Mouse (Mus musculus): ENCODE data around the gene Trmt112. TPM values are rescaled to one million over a fixed set of nuclear protein-coding genes. Genes with fewer than 3 reads are reported as not detected.
"Not testable (repeated sequence)": the region's sequence is repeated elsewhere in the genome, so short reads cannot be mapped to it uniquely, and the experiment has no call there.

The Trmt112 gene
- total RNA-seq, 4 experiments from 2014 or later, result 34.1 to 46.3 (median 39.7) TPM

DNA sequence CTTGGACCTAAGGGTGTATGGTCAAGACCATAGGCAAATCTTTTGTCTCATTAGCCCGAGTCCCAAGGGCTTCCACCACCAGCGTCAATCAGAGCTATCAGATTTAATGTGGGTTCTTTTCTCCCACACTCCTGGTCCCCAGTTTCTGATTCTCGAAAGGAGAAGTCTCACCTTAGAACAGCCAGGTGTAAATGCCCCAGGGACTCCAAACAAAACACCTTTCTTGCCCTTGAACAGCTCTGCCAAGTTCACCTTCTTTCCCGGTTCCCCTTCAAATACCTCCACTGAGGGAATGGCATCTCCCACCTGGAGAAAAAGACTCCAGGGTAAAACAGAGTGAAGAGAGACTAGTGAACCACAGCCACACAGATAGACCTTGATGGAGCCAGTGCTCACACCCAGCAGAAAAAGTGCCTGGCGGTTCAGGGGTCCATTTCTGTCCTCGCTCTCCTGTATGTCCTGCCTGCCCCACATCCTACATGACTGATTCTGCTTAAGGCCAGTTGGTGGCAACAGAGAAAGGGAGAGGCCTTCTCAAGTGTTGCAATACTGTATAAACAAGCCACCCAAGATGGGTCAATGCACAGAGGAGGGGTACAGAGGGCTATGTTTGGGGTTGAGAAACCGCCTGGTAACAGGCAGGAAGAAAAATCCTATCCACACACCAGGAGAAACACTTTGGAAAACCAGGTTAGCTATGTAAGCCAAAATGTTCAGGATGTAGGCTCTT is 1.5 kb upstream of the Trmt112 start:
- DNase-seq (ENCODE audit: low spot score in 2 of 2), result no peak

DNA sequence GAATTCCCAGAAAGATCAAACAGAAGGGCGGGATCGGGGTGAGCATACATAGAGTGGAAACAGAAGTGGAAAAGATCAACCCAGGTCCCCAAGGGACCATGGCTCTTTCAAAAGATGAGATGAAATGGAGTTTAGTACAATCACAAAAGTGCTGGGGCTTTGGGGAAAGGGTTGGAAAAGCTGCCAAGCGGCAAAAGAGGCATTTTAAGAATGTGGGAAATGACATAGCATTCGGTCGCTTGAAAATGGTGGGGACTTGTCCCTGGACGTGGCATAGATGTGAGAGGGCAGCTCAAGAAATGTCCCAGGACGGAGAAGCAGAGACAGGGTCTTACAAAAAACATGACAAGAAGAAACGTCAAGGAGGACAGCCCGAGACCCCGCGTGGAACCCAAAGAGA is 477 bp upstream of the Trmt112 start:
- no peak for DNase-seq (ENCODE audit: low spot score in 2 of 2)

DNA sequence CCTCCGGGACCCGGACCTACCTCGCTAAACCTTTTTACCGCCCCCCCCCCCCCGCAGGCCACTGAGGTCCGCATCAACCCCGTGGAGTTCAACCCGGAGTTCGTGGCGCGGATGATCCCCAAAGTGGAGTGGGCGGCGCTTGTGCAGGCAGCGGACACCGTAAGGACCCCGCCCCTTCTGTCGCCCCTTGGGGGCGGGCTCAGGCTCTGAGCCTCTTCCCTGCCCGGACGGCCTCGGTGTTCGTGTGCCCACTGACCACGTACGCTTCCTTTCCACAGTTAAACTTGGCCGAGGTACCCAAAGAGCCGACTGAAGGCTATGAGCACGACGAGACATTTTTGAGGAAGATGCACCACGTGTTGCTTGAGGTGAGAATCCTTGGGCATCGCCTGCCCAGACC is 808 bp downstream of the Trmt112 start:
- not testable (repeated sequence) for DNase-seq (ENCODE audit: low spot score in 2 of 2)

DNA sequence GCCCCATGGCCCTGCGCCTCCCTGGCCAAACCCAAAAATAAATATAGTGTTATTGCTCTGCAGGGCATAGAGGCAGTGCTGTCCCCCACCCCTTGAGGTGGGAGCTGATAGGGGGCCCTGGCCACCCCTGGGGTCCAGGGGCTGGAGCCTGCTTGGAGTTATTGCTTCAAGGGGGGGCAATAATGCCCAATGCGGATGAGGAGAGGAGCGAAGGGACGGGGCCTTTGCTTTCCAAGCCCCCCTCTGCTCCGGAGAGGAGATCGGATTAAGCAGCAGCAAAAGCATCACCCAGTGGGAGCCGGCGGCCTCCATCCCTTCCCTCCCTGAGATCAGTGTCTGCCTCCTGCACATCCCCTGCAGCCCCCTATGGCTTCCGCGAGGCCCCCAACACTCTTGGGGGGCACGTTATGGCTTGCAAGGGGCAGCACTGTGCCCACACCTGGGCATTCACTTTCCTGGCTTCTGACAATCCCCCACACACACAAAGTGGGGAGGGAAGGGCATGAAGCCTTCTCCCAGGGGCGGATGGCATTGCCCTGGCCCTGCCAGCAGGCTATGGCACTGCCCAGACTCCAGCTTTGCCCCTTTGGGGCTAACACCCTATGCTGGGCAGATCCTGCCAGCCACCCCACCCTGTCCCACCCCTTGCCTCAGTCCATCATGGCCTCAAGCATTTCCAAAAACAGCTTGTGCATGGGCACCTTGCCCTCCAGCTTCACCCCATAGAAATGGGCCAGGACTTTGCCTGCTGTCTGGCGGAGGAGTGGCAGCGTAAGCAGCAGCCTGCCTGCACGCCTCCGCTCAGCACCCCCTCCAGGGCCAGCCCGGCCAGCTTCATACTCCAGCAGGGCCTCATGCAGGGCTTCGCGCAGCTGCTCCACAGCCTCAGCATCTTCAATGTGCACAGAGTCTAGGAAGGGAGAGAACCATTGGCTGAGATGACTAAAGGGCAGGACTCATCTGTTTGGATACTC is 1.9 kb downstream of the Trmt112 start:
- DNase-seq (ENCODE audit: low spot score in 2 of 2), result no peak

DNA sequence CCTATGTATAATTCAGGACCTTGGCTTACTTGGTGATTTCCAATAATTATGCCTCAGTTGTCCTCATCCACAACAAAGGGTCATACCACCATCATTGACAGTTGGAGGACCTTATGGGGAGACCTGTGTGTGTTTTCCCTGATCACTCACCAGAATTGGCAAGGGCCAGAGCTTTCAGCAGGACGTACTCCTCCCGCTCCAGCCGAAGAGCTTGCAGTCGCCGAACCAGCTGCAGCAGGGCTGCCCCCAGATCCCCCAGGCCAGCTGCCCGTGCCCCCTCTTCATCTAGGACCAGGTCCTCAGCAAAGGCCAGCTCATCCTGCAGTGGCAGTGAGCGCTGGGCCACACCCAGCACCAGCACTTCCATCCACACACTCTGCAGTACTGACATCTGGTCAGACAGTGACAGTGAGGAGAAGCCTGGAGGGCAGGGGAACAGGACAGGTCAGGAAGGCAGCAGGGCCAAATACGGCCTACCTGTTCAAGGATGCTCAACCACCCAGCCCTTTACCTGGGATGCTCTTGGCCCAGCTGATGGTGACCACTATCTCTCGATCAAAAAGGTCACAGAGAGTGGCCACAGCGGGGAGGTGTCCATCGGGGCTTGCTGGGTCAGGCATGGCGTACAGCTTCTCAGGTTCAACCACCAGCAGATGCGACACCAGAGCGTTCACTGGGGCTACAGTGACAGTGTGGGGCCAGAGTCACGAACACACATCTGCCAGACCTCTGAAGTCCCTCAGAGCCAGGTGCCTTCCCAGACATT is 2.9 kb downstream of the Trmt112 start:
- DNase-seq (ENCODE audit: low spot score in 2 of 2), result no peak

DNA sequence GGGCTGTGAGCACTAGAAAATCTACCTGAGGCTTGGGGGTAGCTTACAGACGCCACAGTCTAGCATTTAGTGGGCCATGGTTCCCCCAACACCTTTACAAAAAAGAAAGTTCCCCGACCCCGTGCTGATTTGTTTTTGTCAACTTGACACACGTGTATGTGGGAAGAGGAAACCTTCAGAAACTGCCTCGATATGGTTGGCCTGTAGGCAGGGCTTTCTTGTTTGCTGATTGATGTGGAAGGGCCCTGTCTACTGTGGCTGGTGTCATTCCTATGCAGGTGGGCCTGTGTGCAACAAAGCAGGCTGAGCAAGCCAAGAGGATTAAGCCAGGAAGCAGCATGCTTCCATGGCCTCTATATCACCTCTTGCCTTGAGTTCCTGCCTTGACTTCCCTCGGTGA is 3.5 kb downstream of the Trmt112 start:
- no peak for DNase-seq (ENCODE audit: low spot score in 2 of 2)

DNA sequence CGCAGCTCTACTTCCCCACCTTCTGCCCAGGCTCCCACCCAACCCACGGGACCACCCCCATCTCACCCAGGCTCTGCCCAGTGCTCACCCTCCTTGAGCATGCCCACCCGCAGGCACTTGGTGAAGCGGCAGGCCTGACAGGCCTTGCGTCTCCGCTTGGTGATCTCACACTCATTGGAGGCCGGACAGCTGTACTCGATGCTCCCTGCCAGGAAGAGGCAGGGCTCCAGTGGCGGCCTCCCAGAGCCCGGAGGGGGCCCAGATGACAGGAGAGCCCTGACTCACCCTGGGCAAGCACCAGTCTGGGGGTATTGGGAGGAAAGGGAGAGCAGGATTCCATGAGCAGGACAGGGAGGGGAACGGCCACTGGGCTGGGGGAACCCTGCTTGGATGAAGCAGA is 4.5 kb downstream of the Trmt112 start:
- DNase-seq (ENCODE audit: low spot score in 2 of 2), result no peak

DNA sequence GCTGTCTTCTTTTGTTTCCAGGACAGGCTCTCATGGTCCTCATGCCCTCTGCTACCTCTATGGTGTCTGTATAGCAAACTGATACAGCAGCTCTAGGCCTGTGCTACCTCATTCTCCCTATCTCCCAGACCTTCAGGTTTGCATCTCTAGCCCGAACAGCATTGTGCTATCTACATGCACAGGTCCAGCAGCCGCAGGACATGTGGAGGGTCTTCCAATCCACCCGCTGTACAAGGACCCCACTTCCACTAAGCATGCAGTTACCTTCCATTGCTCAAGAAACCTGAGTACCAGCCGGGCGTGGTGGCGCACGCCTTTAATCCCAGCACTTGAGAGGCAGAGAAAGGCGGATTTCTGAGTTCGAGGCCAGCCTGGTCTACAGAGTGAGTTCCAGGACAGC is 5.0 kb downstream of the Trmt112 start:
- DNase-seq (ENCODE audit: low spot score in 2 of 2), result no peak

DNA sequence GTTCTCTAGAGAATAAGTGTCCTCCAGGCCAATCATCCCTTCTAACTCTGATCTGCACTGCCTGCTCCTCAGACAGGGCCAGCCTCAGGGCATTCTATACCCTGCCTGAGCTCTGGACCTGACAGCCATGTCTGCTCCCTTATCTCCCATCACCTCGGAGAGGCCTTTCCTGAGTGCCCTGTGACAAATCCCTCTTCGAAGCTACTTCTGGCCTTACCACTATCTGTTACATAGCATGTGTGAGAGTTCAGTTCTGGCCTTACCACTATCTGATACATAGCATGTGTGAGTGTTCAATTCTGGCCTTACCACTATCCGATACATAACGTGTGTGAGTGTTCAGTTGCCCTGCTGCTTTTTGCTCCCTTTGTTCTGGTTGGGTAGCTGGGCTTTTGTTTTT is 5.8 kb downstream of the Trmt112 start:
- DNase-seq (ENCODE audit: low spot score in 2 of 2), result no peak

DNA sequence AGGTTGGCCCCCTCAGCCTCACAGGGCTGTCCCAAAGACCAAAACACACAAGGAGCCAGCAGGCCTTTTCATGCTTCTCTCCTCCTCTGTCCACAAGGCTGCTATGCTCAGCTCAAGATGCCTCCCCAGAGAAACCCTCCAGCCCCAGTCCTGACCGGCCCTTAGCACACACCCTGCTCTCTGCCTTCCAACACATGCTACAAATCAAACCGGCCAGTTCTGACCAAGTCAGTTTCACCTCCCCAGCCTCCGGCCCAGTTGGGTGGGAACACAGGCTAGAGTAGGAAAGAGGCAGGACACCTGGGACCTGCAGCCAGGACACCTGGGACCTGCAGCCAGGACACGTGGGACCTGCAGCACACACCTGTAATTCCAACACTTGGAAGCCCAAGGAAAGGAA is 7.0 kb downstream of the Trmt112 start:
- DNase-seq (ENCODE audit: low spot score in 2 of 2), result no peak

DNA sequence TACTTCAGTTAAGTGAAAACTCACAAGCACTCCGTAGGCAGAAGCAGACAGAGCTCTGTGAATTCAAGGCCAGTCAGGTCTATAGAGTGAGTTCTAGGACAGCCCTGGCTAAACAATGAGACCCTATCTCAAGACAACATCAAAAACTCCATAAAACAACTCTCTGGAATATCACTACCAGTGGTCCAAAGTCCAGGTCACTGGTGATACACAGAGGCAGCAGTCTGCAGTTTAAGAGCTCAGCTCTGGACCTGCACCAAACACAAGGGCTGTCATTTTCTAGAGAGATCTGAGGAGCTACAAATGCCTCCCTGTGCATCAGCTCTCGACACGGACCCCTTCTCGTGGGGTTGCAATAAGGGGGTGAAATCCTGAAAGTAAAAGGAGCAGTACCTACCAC is 8.8 kb downstream of the Trmt112 start:
- DNase-seq (ENCODE audit: low spot score in 2 of 2), result no peak

DNA sequence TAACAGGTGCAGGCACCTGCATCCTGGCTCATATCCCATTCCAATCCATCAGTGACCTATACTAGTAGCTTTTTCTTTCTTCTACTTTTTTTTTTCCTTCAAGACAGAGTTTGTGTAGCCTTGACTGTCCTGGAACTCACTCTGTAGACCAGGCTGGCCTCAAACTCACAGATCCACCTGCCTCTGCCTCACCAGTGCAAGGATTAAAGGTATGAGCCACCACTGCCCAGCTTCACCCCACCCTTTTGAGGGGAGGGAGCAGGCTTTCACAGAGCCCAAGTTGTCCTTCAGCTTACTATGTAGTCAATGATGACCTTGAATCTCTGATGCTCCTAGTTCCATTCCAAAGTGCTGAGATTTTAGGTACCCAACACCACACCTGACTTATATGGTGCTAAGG is 9.9 kb downstream of the Trmt112 start:
- DNase-seq (ENCODE audit: low spot score in 2 of 2), result no peak

DNA sequence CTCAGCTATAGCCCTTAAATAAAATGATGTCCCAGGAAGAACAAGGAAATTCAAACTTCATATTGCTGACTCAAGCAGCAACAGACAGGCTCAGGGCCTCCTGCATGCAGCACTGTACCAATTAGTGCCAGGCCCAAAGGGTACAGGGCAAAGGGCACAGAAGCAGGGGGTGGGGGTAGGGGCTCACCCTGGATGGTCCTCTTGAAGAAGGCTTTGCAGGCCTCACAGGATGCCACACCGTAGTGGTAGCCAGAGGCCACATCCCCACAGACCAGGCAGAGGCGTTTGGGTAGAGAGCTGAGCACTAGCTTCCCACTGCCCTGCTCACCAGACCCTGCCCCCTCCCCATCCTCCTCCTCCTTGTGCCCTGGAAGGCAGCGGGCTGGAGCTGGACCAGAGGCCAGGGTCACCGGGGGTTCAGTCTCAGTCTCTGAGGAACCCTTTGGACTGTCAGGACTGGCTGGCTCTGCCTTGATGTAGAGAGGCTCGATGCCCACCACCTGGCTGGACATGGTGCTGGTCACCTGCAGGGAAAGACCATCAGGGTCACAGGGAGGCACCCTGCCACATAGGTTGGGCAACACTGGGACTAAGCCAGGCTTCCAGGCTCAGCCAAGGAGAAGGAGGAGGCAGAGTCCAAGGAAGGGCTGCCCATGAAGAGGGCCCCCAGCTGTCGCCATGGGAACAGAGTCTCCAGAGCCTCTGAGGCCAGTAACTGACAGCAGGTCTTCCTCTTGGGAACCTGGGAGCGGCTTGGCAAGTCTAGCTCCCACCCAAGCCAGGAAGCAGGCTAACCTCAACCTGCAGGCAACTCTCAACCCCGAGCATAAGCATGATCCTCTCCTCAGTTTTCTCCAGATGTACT is 10.6 kb downstream of the Trmt112 start:
- DNase-seq (ENCODE audit: low spot score in 2 of 2), result peak in 1 of 2 experiments; percentile 63

DNA sequence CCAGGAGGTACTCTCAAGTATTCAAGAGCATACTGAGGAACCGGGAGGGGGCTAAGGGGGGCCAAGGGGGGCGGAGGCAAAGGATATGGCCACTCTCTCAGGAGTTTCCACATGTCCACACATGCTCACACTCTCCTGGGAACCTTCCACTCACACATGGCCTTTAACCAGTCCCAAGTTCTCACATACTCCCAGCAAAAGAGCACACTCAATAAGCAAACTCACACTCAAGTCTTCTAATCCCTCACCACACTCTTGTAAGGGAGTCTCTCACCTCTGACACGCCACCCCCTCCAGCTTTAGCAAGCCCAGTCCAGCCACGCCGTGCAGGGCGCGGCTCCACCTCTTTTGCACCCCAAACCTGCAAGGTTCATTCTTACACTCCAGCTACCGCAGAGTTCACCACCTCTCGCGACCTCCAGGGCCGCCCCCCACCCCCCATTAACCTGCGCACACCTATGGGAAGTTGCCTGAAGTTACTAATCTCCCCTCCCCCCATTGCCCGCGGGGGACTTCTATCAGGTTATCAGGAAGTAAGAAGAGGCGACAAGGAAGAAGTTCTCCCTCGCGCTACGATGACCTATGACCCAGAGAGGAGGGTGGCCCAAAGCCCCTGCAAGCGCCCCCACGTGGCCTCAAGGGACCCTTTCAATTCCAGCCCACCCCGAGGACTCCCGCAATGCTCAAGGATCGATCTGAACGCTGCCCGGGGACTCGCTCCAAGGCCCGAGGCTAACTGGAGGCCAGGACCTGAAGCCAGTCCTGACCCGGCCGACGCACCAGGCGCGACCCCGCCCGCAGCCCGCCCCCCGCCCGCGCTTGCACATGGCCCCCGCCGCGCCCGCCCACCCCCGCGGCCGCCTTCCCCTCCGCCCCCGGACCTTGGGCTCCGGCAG is 11.5 kb downstream of the Trmt112 start:
- peak in 1 of 2 experiments; percentile 55 for DNase-seq (ENCODE audit: low spot score in 2 of 2)

DNA sequence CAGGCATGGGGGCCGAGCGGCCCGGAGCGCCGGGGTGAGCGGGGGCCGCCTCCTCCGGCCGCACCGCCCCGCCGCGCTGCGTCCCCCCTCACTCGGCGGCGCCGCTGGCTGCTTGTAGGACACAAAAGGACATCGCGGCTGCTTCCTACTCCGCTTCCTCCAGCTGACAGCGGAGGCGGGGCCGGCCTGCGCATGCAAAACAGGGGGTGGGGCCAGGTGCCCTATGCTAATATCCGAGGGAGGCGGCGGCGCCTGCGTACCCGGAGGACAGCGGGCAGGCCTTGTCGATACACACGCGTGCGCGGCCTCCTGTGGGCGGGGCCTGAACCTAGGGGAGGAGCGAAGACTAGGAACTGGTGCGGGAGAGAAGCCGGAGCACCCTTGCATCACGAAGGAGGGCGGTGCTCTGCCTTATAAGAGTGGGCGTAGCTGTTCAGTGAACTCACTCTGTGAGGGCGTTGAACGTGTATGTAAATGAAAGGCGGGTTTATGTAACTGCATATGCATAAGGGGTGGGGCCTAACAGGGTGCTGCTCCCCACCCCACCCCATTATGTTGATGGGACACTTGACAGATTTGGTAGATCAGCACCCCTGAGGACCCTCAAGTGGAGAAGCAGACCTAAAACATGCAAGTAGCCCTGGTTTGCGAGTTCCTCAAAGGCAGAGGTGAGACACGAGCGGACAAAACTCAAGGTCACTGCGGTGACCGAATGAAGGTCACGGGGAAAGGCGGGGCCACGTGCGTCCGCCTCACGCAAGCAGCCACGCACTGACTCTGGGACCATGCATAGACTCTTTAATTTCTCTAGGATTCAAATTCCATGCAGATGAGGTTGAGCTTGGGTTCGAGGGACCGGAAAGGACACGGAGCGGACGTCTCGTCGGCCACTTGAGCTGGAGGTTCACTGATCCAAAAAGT is 12.4 kb downstream of the Trmt112 start, which contains the start of gene Esrra:
TSS of gene Esrra (minus strand) at position 167 of the 921 bp plus-strand sequence.
- DNase-seq (ENCODE audit: low spot score in 2 of 2), result peak; percentile 100

DNA sequence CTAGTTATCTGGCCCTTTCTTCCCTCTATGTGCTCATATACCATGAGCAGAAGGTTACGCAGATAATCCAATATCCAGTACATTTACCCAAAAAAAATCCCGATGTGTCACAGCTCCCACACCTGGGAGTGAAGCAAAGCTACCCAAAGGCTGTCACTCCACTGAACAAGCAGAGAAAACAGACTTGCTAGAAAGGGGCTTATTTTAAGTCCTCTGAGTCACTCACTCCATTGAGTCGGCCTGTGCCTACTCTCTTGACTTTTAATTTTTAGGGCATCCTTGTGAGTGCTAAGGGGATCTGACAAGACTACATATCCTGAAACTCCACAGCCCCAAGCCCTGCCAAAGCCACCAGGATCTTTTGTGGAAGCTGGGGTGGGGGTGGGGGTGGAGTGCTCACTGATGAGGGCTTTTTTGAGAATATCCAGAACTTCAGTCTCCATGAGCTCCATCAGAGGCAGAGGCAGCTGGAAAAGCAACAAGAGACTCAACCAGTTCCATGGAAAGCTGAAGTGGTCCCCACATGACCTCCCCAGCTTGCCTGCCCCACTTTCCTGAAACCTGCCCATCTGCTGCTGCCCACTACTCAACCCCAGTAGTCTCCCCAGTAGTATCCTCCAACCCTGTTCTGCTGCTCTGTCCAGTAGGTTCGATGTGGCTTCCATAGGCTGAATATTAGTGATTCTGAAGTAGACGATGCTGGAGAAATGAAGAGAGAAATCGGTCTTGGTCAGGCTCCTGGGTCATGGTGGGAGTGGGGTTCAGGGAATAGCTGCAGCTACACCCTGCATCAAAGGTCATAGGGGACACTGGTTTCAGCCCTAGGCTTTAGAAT is 13.6 kb downstream of the Trmt112 start:
- no peak for DNase-seq (ENCODE audit: low spot score in 2 of 2)

DNA sequence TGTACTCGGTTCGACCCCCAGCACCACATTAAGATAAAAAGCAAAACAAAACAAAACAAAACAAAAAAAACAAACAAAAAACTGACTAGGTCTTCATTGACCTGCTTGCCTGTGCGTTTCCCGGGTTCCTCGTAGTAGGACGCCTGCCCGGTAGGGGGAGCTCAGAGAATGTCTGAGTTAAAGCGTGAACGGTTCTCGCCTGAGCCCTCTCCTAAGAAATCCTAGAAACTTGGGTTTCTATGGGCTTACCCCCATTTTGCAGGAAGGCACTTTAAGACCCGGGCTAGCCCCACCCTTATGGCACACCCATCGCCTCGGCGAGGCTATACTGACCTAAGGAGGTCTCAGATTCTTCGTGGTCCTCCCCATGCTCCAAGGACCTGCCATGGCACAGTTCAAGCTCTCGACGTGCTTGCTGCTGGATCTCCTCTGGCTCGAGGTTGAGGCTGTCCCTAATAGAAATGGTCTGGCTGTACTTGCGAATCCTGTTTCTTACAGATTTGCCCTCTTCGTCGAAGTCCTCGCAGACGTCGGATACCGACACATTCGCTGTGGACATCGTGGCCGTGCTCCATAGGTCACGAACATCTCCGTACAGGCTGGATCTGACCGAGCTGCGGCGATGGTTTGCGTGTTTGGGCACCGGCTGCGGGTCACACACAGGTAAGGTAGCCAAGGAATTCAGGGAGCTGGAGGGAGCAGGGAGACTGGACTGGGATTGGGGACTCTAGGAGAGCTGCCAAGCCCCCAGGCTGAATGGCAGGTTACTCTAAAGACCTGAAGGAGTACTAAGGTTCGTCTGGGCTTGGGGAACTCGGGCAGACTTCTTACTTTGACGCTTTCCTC is 15.2 kb downstream of the Trmt112 start:
- peak; percentile 70 to 73 for DNase-seq (ENCODE audit: low spot score in 2 of 2)

Data from gastrocnemius, adult 8-10 months (tissue).